Mouse (Mus musculus) limb, embryonic 11.5 days (tissue): ENCODE data around the gene Tmem125. TPM values are rescaled to one million over a fixed set of nuclear protein-coding genes. Genes with fewer than 3 reads are reported as not detected.
A peak's percentile ranks its signal among the peaks of the same experiment; 100 is the strongest.

ENCODE experiments used
- ATAC-seq: fragments of 200-750 bp; cut with Nextera tagmentation; 2 replicates; pipeline ENCODE4 v1.8.0; 2017; ENCODE audit warnings: low read depth; ENCODE audit not compliant: insufficient number of reproducible peaks, low FRiP score, low TSS enrichment
- DNase-seq: peaks from one replicate; pipeline ENCODE4 v3.0.0-alpha.2; 2015; ENCODE audit warnings: low spot score
- H3K27ac ChIP-seq: fragments of 300-500 bp; sonication (generic); replicated peaks from 2 replicates; pipeline ENCODE4 v1.5.1; 2014; ENCODE audit warnings: low read depth, mild to moderate bottlenecking, low read length
- H3K27me3 ChIP-seq: fragments of 300-500 bp; sonication (generic); 2 replicates; pipeline ENCODE4 v1.6.1; 2014; ENCODE audit warnings: mild to moderate bottlenecking, low read length, mixed read lengths; ENCODE audit not compliant: control insufficient read depth, insufficient read depth
- H3K36me3 ChIP-seq: fragments of 300-500 bp; sonication (generic); 2 replicates; pipeline ENCODE4 v1.6.1; 2014; ENCODE audit warnings: mild to moderate bottlenecking, low read length, moderate library complexity, mixed read lengths; ENCODE audit not compliant: control insufficient read depth, insufficient read depth
- H3K4me1 ChIP-seq: fragments of 300-500 bp; sonication (generic); 2 replicates; pipeline ENCODE4 v1.6.1; 2014; ENCODE audit warnings: low read length, mixed read lengths; ENCODE audit not compliant: control insufficient read depth, insufficient read depth
- H3K4me2 ChIP-seq: fragments of 300-500 bp; sonication (generic); 2 replicates; pipeline ENCODE4 v1.6.1; 2014; ENCODE audit warnings: low read depth, mild to moderate bottlenecking, moderate library complexity; ENCODE audit not compliant: severe bottlenecking
- H3K4me3 ChIP-seq: fragments of 300-500 bp; sonication (generic); 2 replicates; pipeline ENCODE4 v1.5.1; 2014; ENCODE audit warnings: low read depth, low read length
- H3K9ac ChIP-seq: fragments of 300-500 bp; sonication (generic); 2 replicates; pipeline ENCODE4 v1.6.1; 2014; ENCODE audit warnings: mild to moderate bottlenecking, low read length
- H3K9me3 ChIP-seq: fragments of 300-500 bp; sonication (generic); 2 replicates; pipeline ENCODE4 v1.6.1; 2016; ENCODE audit warnings: low read length; ENCODE audit not compliant: control insufficient read depth
- WGBS: fragments of 180-500 bp; shearing (Covaris S2); extraction: QIAGEN DNeasy Blood & Tissue Kit; methylation state at CpG from one replicate; pipeline ENCODE4 v1.1.7; 2014; 5-methylcytosine and 5-hydroxymethylcytosine counted together
- polyA plus RNA-seq: library from polyadenylated mRNA; unstranded; fragments of >200 nt; fragmentation: Nextera tagmentation; extraction: Ambion mirVana; gene quantifications from 2 replicates; pipeline ENCODE4 v1.2.1, GENCODE M21; 2014

Tmem125 gene
- polyA plus RNA-seq, 1 experiment from 2014 or later = 0.27 TPM

- DNase-seq = no peak
- peaks cover 2% of the 10 kb centered on the region; the same call in 1 of the 2 replicates for H3K4me1 ChIP-seq
- H3K27me3 ChIP-seq = 0 out of 2 replicates have a peak, but pooled peaks cover 2% of the 10 kb centered on the region
- H3K4me2 ChIP-seq = no peak overlapping the region; the same call in 1 of the 2 replicates
- 76% methylated on average over 14 of the region's 14 CpGs for WGBS
- H3K36me3 ChIP-seq = no peaks in the 10 kb centered on the region
- H3K9me3 ChIP-seq = no peaks in the 10 kb centered on the region
- no peak overlapping the region for H3K9ac ChIP-seq
- no peak overlapping the region for H3K4me3 ChIP-seq
- ATAC-seq = no peak
- H3K27ac ChIP-seq = no peak overlapping the region
Observed at GRCm38 (mm10) chr4:118544441-118545127, 740 bp upstream of the Tmem125 start.

- H3K9ac ChIP-seq = no peak overlapping the region
- 0 out of 2 replicates have a peak, but pooled peaks cover 2% of the 10 kb centered on the region for H3K27me3 ChIP-seq
- H3K4me1 ChIP-seq = no peaks in the 10 kb centered on the region; the same call in 1 of the 2 replicates
- ATAC-seq = no peak
- no peaks in the 10 kb centered on the region for H3K36me3 ChIP-seq
- peak overlapping the region; percentile 55 for H3K4me2 ChIP-seq
- H3K4me3 ChIP-seq = peak overlapping the region; percentile 28
- H3K9me3 ChIP-seq = no peaks in the 10 kb centered on the region
- peak; percentile 29 for DNase-seq
- H3K27ac ChIP-seq = no peak overlapping the region
- WGBS = 17% methylated on average over 13 of the region's 13 CpGs
Observed at GRCm38 (mm10) chr4:118543158-118543530, 700 bp downstream of the Tmem125 start.

GRCm38 (mm10) chr4:118542510-118543157 lies 1.2 kb downstream of the Tmem125 start:
- no peaks in the 10 kb centered on the region for H3K9me3 ChIP-seq
- no peak overlapping the region for H3K27ac ChIP-seq
- ATAC-seq = no peak
- no peaks in the 10 kb centered on the region for H3K36me3 ChIP-seq
- no peaks in the 10 kb centered on the region; the same call in 1 of the 2 replicates for H3K4me1 ChIP-seq
- no peak for DNase-seq
- H3K4me3 ChIP-seq = no peak overlapping the region
- no peak overlapping the region for H3K9ac ChIP-seq
- H3K4me2 ChIP-seq = no peak overlapping the region
- 0 out of 2 replicates have a peak, but pooled peaks cover 2% of the 10 kb centered on the region for H3K27me3 ChIP-seq
- 60% methylated on average over 9 of the region's 9 CpGs for WGBS

GRCm38 (mm10) chr4:118539904-118540303 lies 3.9 kb downstream of the Tmem125 start:
- no peak overlapping the region for H3K4me3 ChIP-seq
- H3K36me3 ChIP-seq = no peaks in the 10 kb centered on the region
- 24% methylated on average over 10 of the region's 10 CpGs for WGBS
- H3K4me2 ChIP-seq = no peak overlapping the region
- no peak overlapping the region for H3K27ac ChIP-seq
- ATAC-seq (no peak), DNase-seq (no peak)
- H3K4me1 ChIP-seq = no peaks in the 10 kb centered on the region; the same call in 1 of the 2 replicates
- H3K27me3 ChIP-seq = 0 out of 2 replicates have a peak, but pooled peaks cover 2% of the 10 kb centered on the region
- H3K9ac ChIP-seq = no peak overlapping the region
- H3K9me3 ChIP-seq = no peaks in the 10 kb centered on the region

- H3K9ac ChIP-seq = no peak overlapping the region
- no peaks in the 10 kb centered on the region for H3K36me3 ChIP-seq
- no peak overlapping the region for H3K27ac ChIP-seq
- ATAC-seq (no peak), DNase-seq (no peak)
- H3K27me3 ChIP-seq = 0 out of 2 replicates have a peak, but pooled peaks cover 2% of the 10 kb centered on the region
- no peaks in the 10 kb centered on the region for H3K4me1 ChIP-seq
- H3K4me3 ChIP-seq = no peak overlapping the region
- no peaks in the 10 kb centered on the region for H3K9me3 ChIP-seq
- 42% methylated on average over 6 of the region's 6 CpGs for WGBS
- H3K4me2 ChIP-seq = no peak overlapping the region
Observed at GRCm38 (mm10) chr4:118537801-118538200, 6.0 kb downstream of the Tmem125 start.

- Histone ChIP-seq H3K9me3 (no peaks in the 10 kb centered on the region), H3K4me1 (no peaks in the 10 kb centered on the region), H3K27me3 (no peaks in the 10 kb centered on the region), H3K9ac (no peak overlapping the region), H3K4me3 (no peak overlapping the region), H3K4me2 (no peak overlapping the region), H3K27ac (no peak overlapping the region), H3K36me3 (no peaks in the 10 kb centered on the region)
- 82% methylated on average over 6 of the region's 6 CpGs for WGBS
- ATAC-seq = no peak
- no peak for DNase-seq
Observed at GRCm38 (mm10) chr4:118535610-118536009, 8.2 kb downstream of the Tmem125 start.

GRCm38 (mm10) chr4:118533605-118534004 lies 10.2 kb downstream of the Tmem125 start:
- 83% methylated on average over 7 of the region's 7 CpGs for WGBS
- Histone ChIP-seq H3K9me3 (no peaks in the 10 kb centered on the region), H3K36me3 (no peaks in the 10 kb centered on the region), H3K9ac (no peak overlapping the region), H3K4me3 (no peak overlapping the region), H3K4me1 (no peaks in the 10 kb centered on the region), H3K27ac (no peak overlapping the region), H3K4me2 (no peak overlapping the region), H3K27me3 (no peaks in the 10 kb centered on the region)
- DNase-seq = no peak
- ATAC-seq = no peak

GRCm38 (mm10) chr4:118533156-118533555 lies 10.7 kb downstream of the Tmem125 start:
- Histone ChIP-seq H3K9me3 (no peaks in the 10 kb centered on the region), H3K4me3 (no peak overlapping the region), H3K27me3 (no peaks in the 10 kb centered on the region), H3K4me1 (no peaks in the 10 kb centered on the region), H3K27ac (no peak overlapping the region), H3K36me3 (no peaks in the 10 kb centered on the region), H3K9ac (no peak overlapping the region), H3K4me2 (no peak overlapping the region)
- DNase-seq (no peak), ATAC-seq (no peak)
- 64% methylated on average over 3 of the region's 4 CpGs for WGBS
